Mouse (Mus musculus) lung, embryonic 16.5 days (tissue): ENCODE results near the gene Parp8. TPM values are rescaled to one million over a fixed set of nuclear protein-coding genes. Genes with fewer than 3 reads are reported as not detected.

Source experiments
- ATAC-seq: fragments of 200-750 bp; cut with Nextera tagmentation; 2 replicates; pipeline ENCODE4 v1.8.0; 2017; ENCODE audit warnings: low read depth, mild to moderate bottlenecking, moderate library complexity
- H3K27ac ChIP-seq: fragments of 300-500 bp; sonication (generic); 2 replicates; pipeline ENCODE4 v1.5.1; 2014; ENCODE audit warnings: mild to moderate bottlenecking, control low read depth, low read length
- H3K27me3 ChIP-seq: fragments of 300-500 bp; sonication (generic); 2 replicates; pipeline ENCODE4 v1.6.1; 2014; ENCODE audit warnings: low read depth, low read length, mixed read lengths; ENCODE audit not compliant: control insufficient read depth, insufficient read depth
- H3K36me3 ChIP-seq: fragments of 300-500 bp; sonication (generic); 2 replicates; pipeline ENCODE4 v1.6.1; 2014; ENCODE audit warnings: low read length; ENCODE audit not compliant: control insufficient read depth, insufficient read depth
- H3K4me1 ChIP-seq: fragments of 300-500 bp; sonication (generic); replicated peaks from 2 replicates; pipeline ENCODE4 v1.6.1; 2014; ENCODE audit warnings: low read length, mixed read lengths; ENCODE audit not compliant: control insufficient read depth, insufficient read depth
- H3K4me2 ChIP-seq: fragments of 300-500 bp; sonication (generic); 2 replicates; pipeline ENCODE4 v1.6.1; 2014; ENCODE audit warnings: low read depth, low read length, control low read depth
- H3K4me3 ChIP-seq: fragments of 300-500 bp; sonication (generic); 2 replicates; pipeline ENCODE4 v1.5.1; 2014; ENCODE audit warnings: mild to moderate bottlenecking, low read length, control low read depth
- H3K9ac ChIP-seq: fragments of 300-500 bp; sonication (generic); 2 replicates; pipeline ENCODE4 v1.6.1; 2014; ENCODE audit warnings: low read length, control low read depth
- H3K9me3 ChIP-seq: fragments of 300-500 bp; sonication (generic); 2 replicates; pipeline ENCODE4 v1.6.1; 2016; ENCODE audit warnings: low read length; ENCODE audit not compliant: control insufficient read depth
- WGBS: fragments of 180-500 bp; shearing (Covaris S2); extraction: QIAGEN DNeasy Blood & Tissue Kit; methylation state at CpG from one replicate; pipeline ENCODE4 v1.1.7; 2014; 5-methylcytosine and 5-hydroxymethylcytosine counted together
- polyA plus RNA-seq: library from polyadenylated mRNA; unstranded; fragments of >200 nt; fragmentation: Nextera tagmentation; extraction: Ambion mirVana; gene quantifications from 2 replicates; pipeline ENCODE4 v1.2.1, GENCODE M21; 2015

The Parp8 gene
- polyA plus RNA-seq, 1 experiment from 2014 or later: 10.1 TPM

DNA sequence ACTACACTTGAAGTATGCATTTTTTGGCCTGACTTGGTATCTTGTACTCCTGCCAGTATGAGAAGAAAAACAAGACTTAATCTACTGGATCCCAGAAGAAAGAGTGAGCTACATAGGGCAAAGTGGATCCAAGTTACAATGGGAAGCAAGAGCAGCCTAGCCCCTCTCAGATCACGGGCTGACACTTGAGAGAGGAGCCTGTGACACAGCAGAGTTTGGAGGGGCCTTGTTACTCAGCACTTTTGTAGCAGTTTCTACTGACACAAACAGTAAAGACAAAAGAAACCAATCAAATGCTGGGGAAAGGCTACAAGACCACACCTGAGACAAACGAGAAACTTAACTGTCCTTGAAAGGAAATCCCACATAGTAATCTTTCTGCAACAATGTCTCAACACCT is 9.8 kb upstream of the Parp8 start:
- Histone ChIP-seq H3K27me3 (no peaks in the 10 kb centered on the region), H3K9me3 (no peaks in the 10 kb centered on the region), H3K4me2 (no peak overlapping the region), H3K4me3 (no peak overlapping the region), H3K4me1 (0 out of 2 replicates have a peak, but pooled peaks cover 3% of the 10 kb centered on the region), H3K9ac (no peak overlapping the region), H3K27ac (no peak overlapping the region), H3K36me3 (no peaks in the 10 kb centered on the region)
- no peak for ATAC-seq
- 49% methylated on average over 2 of the region's 2 CpGs for WGBS

DNA sequence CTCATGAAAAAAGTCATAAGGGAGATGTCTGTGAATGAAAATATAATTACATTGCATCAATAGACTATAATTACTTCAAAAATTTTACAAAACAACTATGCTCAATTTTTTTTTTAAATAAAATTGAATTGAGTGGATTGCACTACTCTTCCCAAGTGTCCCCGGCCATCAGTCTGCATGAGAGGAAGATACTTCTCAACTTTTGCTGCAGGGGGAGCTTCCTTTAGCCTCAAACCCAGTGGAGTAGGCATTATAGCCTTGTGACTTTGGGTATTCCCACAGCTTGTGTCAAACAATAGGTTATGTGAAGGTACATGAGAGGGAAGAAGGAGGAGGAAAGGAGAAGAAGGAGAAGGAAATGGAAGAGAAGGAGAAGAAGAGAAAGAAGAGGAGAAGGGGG is 9.3 kb upstream of the Parp8 start:
- Histone ChIP-seq H3K36me3 (no peaks in the 10 kb centered on the region), H3K4me2 (no peak overlapping the region), H3K4me3 (no peak overlapping the region), H3K27me3 (no peaks in the 10 kb centered on the region), H3K27ac (no peak overlapping the region), H3K4me1 (0 out of 2 replicates have a peak, but pooled peaks cover 3% of the 10 kb centered on the region), H3K9ac (no peak overlapping the region), H3K9me3 (no peaks in the 10 kb centered on the region)
- WGBS: 68% methylated on average over 1 of the region's 1 CpGs
- ATAC-seq: no peak

DNA sequence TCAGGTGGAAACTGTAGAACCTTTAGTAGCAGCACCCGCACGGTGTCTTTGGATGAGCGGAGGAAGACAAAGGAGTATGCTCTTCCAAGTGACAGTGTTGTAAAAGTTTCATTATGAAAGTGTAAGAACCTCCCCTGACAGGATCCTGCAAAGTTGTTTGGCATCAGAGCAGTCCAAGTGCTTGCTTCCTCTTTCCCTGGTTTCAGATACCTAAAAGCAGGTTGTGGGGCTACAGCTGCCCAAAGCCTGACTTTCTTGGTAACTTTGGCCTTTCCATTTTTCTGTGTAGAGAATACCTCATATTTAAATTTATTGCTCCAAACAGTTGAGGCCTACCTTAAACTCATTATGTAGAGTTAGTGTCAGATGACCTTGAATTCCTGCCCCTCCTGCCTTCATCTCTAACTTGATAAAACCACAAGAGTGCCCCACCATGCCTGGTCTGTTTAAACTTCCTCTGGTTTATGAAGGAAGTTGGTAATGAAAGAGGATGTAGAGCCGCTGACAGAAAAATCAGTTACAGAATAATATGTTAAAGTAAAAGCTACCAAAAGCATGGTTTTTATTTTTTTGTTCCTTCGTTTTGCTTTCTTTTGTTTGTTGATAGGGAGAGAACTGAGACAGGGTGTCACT is 8.5 kb upstream of the Parp8 start:
- 80% methylated on average over 5 of the region's 5 CpGs for WGBS
- no peak for ATAC-seq
- H3K36me3 ChIP-seq: no peaks in the 10 kb centered on the region
- no peak overlapping the region for H3K27ac ChIP-seq
- no peaks in the 10 kb centered on the region for H3K27me3 ChIP-seq
- 0 out of 2 replicates have a peak, but pooled peaks cover 3% of the 10 kb centered on the region for H3K4me1 ChIP-seq
- H3K9me3 ChIP-seq: no peaks in the 10 kb centered on the region
- no peak overlapping the region for H3K9ac ChIP-seq
- H3K4me3 ChIP-seq: no peak overlapping the region
- H3K4me2 ChIP-seq: no peak overlapping the region

DNA sequence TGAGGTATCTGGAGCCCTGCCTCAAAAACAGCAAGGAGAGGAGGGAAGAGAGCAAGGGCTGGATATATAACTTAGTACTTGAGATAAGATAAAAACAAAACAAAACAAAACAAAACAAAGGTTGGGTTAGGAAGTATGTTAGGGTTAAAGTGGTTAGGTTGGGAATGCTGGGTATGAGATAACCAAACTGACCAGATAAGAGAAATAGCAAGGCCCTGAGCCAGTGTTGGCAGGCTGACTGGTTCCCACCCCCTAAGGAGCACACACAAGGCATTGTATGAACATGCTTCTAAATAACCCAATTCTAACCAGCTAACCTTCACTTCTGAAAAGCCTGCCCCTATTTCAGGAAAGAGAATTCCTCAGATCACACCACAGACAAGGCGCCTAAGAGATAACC is 7.1 kb upstream of the Parp8 start:
- WGBS: 93% methylated on average over 1 of the region's 1 CpGs
- no peaks in the 10 kb centered on the region for H3K36me3 ChIP-seq

DNA sequence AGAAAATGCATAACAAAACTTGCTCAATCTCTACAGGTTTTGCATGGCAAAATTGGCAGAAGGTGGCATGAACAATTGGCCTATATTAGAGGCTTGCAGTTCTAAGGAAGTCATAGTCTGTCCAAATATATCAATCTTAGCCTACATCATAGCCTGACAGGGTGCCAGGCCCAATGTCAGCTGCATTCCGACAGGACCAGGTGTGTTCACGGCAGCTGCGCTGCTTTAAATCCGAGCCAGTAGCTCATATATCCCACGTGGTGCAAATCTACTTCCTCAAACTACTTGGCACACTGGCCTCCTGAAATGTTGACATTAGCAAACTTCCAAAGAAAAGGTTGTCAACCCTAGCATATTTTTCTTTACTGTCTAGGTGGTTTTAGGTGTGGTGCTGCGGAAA is 6.2 kb upstream of the Parp8 start:
- peak; percentile 80 for ATAC-seq
- Histone ChIP-seq H3K4me2 (no peak overlapping the region), H3K9ac (no peak overlapping the region), H3K4me1 (0 out of 2 replicates have a peak, but pooled peaks cover 3% of the 10 kb centered on the region), H3K4me3 (no peak overlapping the region), H3K36me3 (no peaks in the 10 kb centered on the region), H3K9me3 (no peaks in the 10 kb centered on the region), H3K27ac (no peak overlapping the region), H3K27me3 (no peaks in the 10 kb centered on the region)
- 29% methylated on average over 6 of the region's 6 CpGs for WGBS

More for the DNA sequence above, 7.1 kb upstream of the Parp8 start:
- Histone ChIP-seq H3K9ac (no peak overlapping the region), H3K27me3 (no peaks in the 10 kb centered on the region), H3K4me3 (no peak overlapping the region), H3K4me1 (0 out of 2 replicates have a peak, but pooled peaks cover 3% of the 10 kb centered on the region), H3K4me2 (no peak overlapping the region), H3K9me3 (no peaks in the 10 kb centered on the region), H3K27ac (no peak overlapping the region)
- ATAC-seq: no peak

DNA sequence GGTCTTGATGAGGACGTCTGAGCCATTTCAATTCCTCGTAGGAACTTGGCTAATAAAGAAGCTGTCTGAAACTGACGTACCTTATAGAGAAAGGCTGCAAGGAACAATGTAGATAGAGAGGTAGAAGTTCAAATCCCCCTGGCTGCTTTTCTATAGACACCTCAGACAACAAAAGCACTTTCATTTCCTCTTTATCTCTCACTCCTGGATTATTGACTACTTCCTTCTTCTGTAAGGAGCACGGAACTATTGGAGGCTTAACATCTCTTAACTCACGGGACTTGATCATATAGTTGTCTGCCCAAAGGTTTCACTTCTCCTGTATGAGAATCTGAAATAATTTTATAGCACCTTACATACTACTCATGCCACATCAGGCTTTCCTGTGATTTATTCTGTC is 2.9 kb upstream of the Parp8 start:
- no peak overlapping the region for H3K4me3 ChIP-seq
- H3K4me1 ChIP-seq: peaks cover 10% of the 10 kb centered on the region; the same call in 1 of the 2 replicates
- 61% methylated on average over 5 of the region's 5 CpGs for WGBS
- no peak overlapping the region for H3K27ac ChIP-seq
- no peaks in the 10 kb centered on the region for H3K27me3 ChIP-seq
- H3K36me3 ChIP-seq: no peaks in the 10 kb centered on the region
- H3K4me2 ChIP-seq: no peak overlapping the region
- ATAC-seq: no peak
- no peak overlapping the region for H3K9ac ChIP-seq
- no peaks in the 10 kb centered on the region for H3K9me3 ChIP-seq

DNA sequence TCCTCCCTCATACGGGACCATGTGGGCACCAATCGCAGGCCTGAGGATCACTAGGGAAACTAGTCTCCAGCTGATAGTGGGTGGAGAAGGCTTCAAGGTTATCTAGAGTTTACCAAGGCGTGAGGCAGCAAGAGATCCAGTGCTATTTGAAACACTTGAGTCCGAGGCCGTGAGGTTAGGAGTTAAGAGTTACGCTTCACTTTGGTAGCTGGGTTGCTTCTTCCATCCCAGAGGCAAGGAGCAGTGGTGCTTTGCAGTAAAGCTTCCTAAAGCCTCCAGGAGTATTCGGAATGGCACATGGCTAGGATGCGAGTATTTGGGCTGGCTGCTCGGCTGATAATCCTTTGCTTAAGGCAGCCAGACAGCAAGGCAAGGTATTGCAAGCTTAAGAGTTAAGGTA is 2.0 kb upstream of the Parp8 start:
- no peak overlapping the region for H3K9ac ChIP-seq
- H3K4me3 ChIP-seq: no peak overlapping the region
- H3K9me3 ChIP-seq: no peaks in the 10 kb centered on the region
- H3K4me1 ChIP-seq: peaks cover 10% of the 10 kb centered on the region; the same call in 1 of the 2 replicates
- H3K4me2 ChIP-seq: no peak overlapping the region
- no peak for ATAC-seq
- WGBS: 70% methylated on average over 9 of the region's 9 CpGs
- H3K27me3 ChIP-seq: no peaks in the 10 kb centered on the region
- H3K36me3 ChIP-seq: no peaks in the 10 kb centered on the region
- no peak overlapping the region for H3K27ac ChIP-seq

DNA sequence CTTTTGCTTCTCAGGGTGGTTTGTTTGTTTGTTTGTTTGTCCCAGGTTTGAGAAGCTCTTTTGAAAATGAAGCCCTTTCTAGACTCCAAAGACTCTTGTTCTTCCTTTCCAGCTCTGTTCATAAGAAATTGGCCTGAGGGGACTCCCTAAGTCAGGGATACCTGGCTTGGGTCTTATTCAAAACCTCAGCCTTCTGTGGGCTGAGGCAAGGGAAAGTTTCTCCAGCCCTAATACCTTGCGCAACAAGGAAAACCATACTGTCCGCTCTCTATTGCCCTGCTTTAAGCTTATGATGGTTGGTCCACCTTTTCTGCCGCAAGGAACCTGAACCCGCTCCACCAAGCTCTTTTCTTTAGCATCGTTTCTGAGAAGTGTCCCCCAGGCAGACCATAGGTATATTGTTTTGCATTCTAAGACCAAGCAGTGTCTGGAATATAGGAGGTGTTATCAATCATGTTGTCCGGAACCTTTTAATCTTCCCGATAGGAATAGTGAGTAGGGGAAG is 991 bp upstream of the Parp8 start:
- Histone ChIP-seq H3K9me3 (no peaks in the 10 kb centered on the region), H3K27ac (no peak overlapping the region; the same call in 1 of the 2 replicates), H3K4me2 (peak overlapping the region; percentile 96), H3K4me3 (peak overlapping the region; percentile 82), H3K27me3 (no peaks in the 10 kb centered on the region), H3K4me1 (peaks cover 10% of the 10 kb centered on the region; the same call in 1 of the 2 replicates), H3K9ac (no peak overlapping the region), H3K36me3 (no peaks in the 10 kb centered on the region)
- 69% methylated on average over 7 of the region's 7 CpGs for WGBS
- ATAC-seq: no peak

DNA sequence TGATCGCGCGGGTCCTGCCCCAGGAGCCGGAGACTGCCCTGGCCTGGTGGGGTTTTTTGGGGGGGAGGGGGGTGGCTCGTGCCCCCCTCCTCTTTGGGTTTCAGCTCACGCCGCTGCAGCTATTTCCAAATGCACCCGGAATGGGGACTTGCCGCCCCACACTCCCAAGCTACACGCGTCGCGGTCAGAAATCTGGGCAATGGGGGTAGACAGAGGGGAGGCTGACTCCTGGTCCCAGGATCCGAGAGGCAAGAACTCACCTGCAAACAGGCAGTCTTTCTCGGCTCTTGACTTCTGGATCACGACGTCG is 466 bp downstream of the Parp8 start:
- H3K4me1 ChIP-seq: peaks cover 6% of the 10 kb centered on the region; the same call in 1 of the 2 replicates
- 0% methylated on average over 18 of the region's 18 CpGs for WGBS
- peak; percentile 31 for ATAC-seq
- H3K4me2 ChIP-seq: peak overlapping the region; percentile 96
- H3K9ac ChIP-seq: peak overlapping the region; percentile 87
- H3K27me3 ChIP-seq: no peaks in the 10 kb centered on the region
- H3K36me3 ChIP-seq: no peaks in the 10 kb centered on the region
- peak overlapping the region; percentile 83 for H3K27ac ChIP-seq
- no peaks in the 10 kb centered on the region for H3K9me3 ChIP-seq
- H3K4me3 ChIP-seq: peak overlapping the region; percentile 82
